ENCODE assay signal across 10 mouse cellular contexts in genomic region chr5:31082935-31083625, GRCm38 (mm10). TPM values are rescaled to one million over a fixed set of nuclear protein-coding genes. Genes with fewer than 3 reads are reported as not detected.
DNase-seq lines count a peak whose midpoint lies in the region; ATAC-seq lines count a peak whose summit lies in the region.
"Had no signal": no experiment of that assay in that cellular context is flagged by ENCODE, and none has a peak within 500 bp of the region (broad histone marks: within the 10 kb centered on the region; RNA-seq: fewer than 3 reads in every experiment).

No protein-coding gene starts in this region.

- H3K4me1 ChIP-seq in liver, embryonic 12.5 days, result peaks cover 13% of the 10 kb centered on the region

- H3K9me3 ChIP-seq in liver, embryonic 12.5 days (replicated peaks), result no peaks in the 10 kb centered on the region
- H3K9me3 ChIP-seq: embryonic facial prominence, embryonic 10.5 days had no signal

- peaks cover 49% of the 10 kb centered on the region for H3K27me3 ChIP-seq in liver, embryonic 12.5 days (replicated peaks)

- no peak overlapping the region for H3K9ac ChIP-seq in liver, embryonic 12.5 days

- WGBS in liver, embryonic 12.5 days (ENCODE audit: insufficient replicate concordance), result 6% methylated on average over 12 of the region's 12 CpGs

- H3K4me3 ChIP-seq in liver, embryonic 12.5 days, result no peak overlapping the region
- H3K4me3 ChIP-seq: embryonic facial prominence, embryonic 10.5 days had no signal

- H3K36me3 ChIP-seq in liver, embryonic 12.5 days, result peaks cover 12% of the 10 kb centered on the region

- peak; percentile 44 to 48 for DNase-seq in spleen, postnatal 36 days (ENCODE audit: low spot score in 2 of 2)
- no peak for DNase-seq in spleen, postnatal 14 days (ENCODE audit: low spot score in 2 of 2)
- DNase-seq in heart, postnatal 4 days, result peak; percentile 37
- DNase-seq in urinary bladder, postnatal 14 days (ENCODE audit: low spot score), result no peak
- no peak for DNase-seq in gastrocnemius, adult 18-20 months (ENCODE audit: low spot score)
- DNase-seq in right cerebral cortex, postnatal 10 days (ENCODE audit: low spot score in 2 of 2), result no peak

- peak overlapping the region; percentile 46 for H3K4me2 ChIP-seq in liver, embryonic 12.5 days

- H3K27ac ChIP-seq in liver, embryonic 12.5 days, result no peak overlapping the region
- H3K27ac ChIP-seq: embryonic facial prominence, embryonic 10.5 days had no signal

- no peak for ATAC-seq in liver, embryonic 12.5 days

RNA-seq across cellular contexts. Expression of gene Dnajc5g, which starts 23.0 kb away (rescaled TPM):
- total RNA-seq in heart, postnatal 4 days (2021), result not detected
- polyA plus RNA-seq in liver, embryonic 12.5 days (2016; fragmentation: Nextera tagmentation; extraction: Ambion mirVana), result not detected in 2 replicates
- not detected for total RNA-seq in gastrocnemius, adult 18-20 months (2021)
- polyA plus RNA-seq: embryonic facial prominence, embryonic 10.5 days; large intestine, adult 2 months; stomach, embryonic 16.5 days had no signal

RNA-seq across cellular contexts. Expression of gene Slc30a3, which starts 25.0 kb away (rescaled TPM):
- under 1 TPM in 1 of 2 experiments, not detected in 1; 0.24 TPM for total RNA-seq in heart, postnatal 4 days (2021)
- 0.26 and 0.48 TPM in 2 replicates for polyA plus RNA-seq in liver, embryonic 12.5 days (2016; fragmentation: Nextera tagmentation; extraction: Ambion mirVana)
- total RNA-seq in gastrocnemius, adult 18-20 months (2021), result under 1 TPM in 1 of 2 experiments, not detected in 1; 0.09 TPM

RNA-seq across cellular contexts. Expression of gene Cad, which starts 28.5 kb away (rescaled TPM):
- total RNA-seq in heart, postnatal 4 days (2021), result 10 to 100 TPM; 33.5 to 40.7 TPM
- polyA plus RNA-seq in liver, embryonic 12.5 days (2016; fragmentation: Nextera tagmentation; extraction: Ambion mirVana), result 43.6 and 44.5 TPM in 2 replicates
- 10 to 100 TPM; 21.0 to 24.9 TPM for total RNA-seq in gastrocnemius, adult 18-20 months (2021)

RNA-seq across cellular contexts. Expression of gene Trim54, which starts 33.4 kb away (rescaled TPM):
- 10 to 100 TPM; 33.4 to 35.6 TPM for total RNA-seq in heart, postnatal 4 days (2021)
- 0.12 TPM in 1 of 2 replicates, not detected in the other for polyA plus RNA-seq in liver, embryonic 12.5 days (2016; fragmentation: Nextera tagmentation; extraction: Ambion mirVana)
- total RNA-seq in gastrocnemius, adult 18-20 months (2021), result 100 to 1,000 TPM; 438 to 512 TPM
- polyA plus RNA-seq: embryonic facial prominence, embryonic 10.5 days had no signal

RNA-seq across cellular contexts. Expression of gene Slc5a6, which starts 34.4 kb away (rescaled TPM):
- 1 to 10 TPM; 7.0 to 7.2 TPM for total RNA-seq in heart, postnatal 4 days (2021)
- 6.9 and 7.0 TPM in 2 replicates for polyA plus RNA-seq in liver, embryonic 12.5 days (2016; fragmentation: Nextera tagmentation; extraction: Ambion mirVana)
- 1 to 10 TPM; 4.3 to 5.7 TPM for total RNA-seq in gastrocnemius, adult 18-20 months (2021)

Comparison
In these comparisons a context has a peak if more than half of its experiments do, and no peak if none do; other contexts are left out.
1. DNase-seq: peak in spleen, postnatal 36 days (2 of 2) and heart, postnatal 4 days (single experiment); none in spleen, postnatal 14 days (0 of 2), urinary bladder, postnatal 14 days (single experiment), gastrocnemius, adult 18-20 months (single experiment) and right cerebral cortex, postnatal 10 days (0 of 2).